Mouse (Mus musculus) liver, postnatal 0 days (tissue): ENCODE measurements around the gene Tacc2.

Experiments
- CTCF ChIP-seq: sonication (generic); IDR thresholded peaks from 2 replicates; pipeline ENCODE4 v1.5.1; 2016; ENCODE audit warnings: antibody characterized with exemption, low read depth
- EP300 ChIP-seq: IDR thresholded peaks from 2 replicates; pipeline ENCODE4 v1.6.1; 2016; ENCODE audit warnings: antibody characterized with exemption, low read depth, mild to moderate bottlenecking

DNA sequence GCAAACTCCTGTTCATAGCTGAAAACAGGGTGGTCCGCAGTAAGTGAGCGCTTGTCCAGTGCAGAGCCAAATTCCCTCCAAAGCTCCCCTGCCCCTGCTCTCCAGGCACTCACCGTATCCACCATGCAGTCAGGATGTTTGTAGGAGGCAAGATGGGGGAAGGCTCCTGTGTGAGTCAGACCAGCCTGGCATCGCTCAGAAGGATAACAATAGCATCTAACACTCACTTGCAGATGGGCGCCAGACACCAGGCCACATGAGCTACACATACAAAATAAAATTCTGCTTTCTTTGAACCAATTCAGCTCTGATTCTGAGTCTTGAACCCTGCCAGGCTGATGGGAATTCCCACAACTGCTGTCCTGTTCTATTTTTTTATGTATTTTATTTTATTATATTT is 26.3 kb downstream of the Tacc2 start:
- no peak for TF ChIP-seq CTCF
- no peak for TF ChIP-seq EP300
